Mouse (Mus musculus): ENCODE measurements around the gene Pax1.

GRCm38 (mm10) chr2:147363401-147364130 lies 1.8 kb downstream of the Pax1 start:
- TF ChIP-seq CTCF (IDR thresholded peaks at IDR 0.05; ENCODE audit: extremely low read depth, insufficient read depth, insufficient read length, insufficient replicate concordance) (no peak), POLR2A (IDR thresholded peaks at IDR 0.05; ENCODE audit: low read depth, low read length) (no peak)

Data from spleen, adult 2 months (tissue).